Mouse (Mus musculus) MEL (cell line): ENCODE data around the gene Pde1c. TPM values are rescaled to one million over a fixed set of nuclear protein-coding genes. Genes with fewer than 3 reads are reported as not detected.

Source experiments
- DNase-seq: peaks from one replicate; pipeline ENCODE4 v3.0.0; 2011; ENCODE audit warnings: low read depth, low spot score
- H3K27ac ChIP-seq: 2 replicates; pipeline ENCODE4 v1.5.1; 2012; ENCODE audit warnings: low read depth, mild to moderate bottlenecking, control low read depth, low read length, moderate library complexity; ENCODE audit not compliant: control insufficient read depth
- H3K27me3 ChIP-seq, 2 experiments: fragments of 150-350 bp in 1 of 2; sonication (generic) in 1 of 2; 2 replicates each; pipeline ENCODE4 v1.6.1; 2012; ENCODE audit warnings: low read length in 2 of 2, mild to moderate bottlenecking in 2 of 2, improper control_type of control experiment in 1 of 2, moderate library complexity in 1 of 2; ENCODE audit not compliant: insufficient read depth in 2 of 2, control insufficient read depth in 1 of 2
- H3K36me3 ChIP-seq, 2 experiments: 2 replicates each; pipeline ENCODE4 v1.6.1; 2012 to 2014; ENCODE audit warnings: low read length in 2 of 2, improper control_type of control experiment in 1 of 2, inconsistent platforms in 1 of 2, mild to moderate bottlenecking in 1 of 2; ENCODE audit not compliant: insufficient read depth in 2 of 2, control insufficient read depth in 1 of 2
- H3K4me1 ChIP-seq, 2 experiments: fragments of 150-350 bp in 1 of 2; sonication (generic) in 1 of 2; 2 replicates each; pipeline ENCODE4 v1.6.1; 2012; ENCODE audit warnings: low read length in 2 of 2, improper control_type of control experiment in 1 of 2, mild to moderate bottlenecking in 1 of 2; ENCODE audit not compliant: insufficient read depth in 2 of 2, control insufficient read depth in 1 of 2
- H3K4me3 ChIP-seq, 2 experiments: fragments of 150-350 bp in 1 of 2; sonication (generic) in 1 of 2; 2 replicates each; pipeline ENCODE4 v1.5.1; 2012; ENCODE audit warnings: low read depth in 2 of 2, low read length in 2 of 2, mild to moderate bottlenecking in 2 of 2, moderate library complexity in 2 of 2, control low read depth in 1 of 2, improper control_type of control experiment in 1 of 2; ENCODE audit not compliant: control insufficient read depth in 1 of 2, insufficient read depth in 1 of 2
- H3K79me2 ChIP-seq: 2 replicates; pipeline ENCODE4 v1.6.1; 2012; ENCODE audit warnings: mild to moderate bottlenecking, low read length, moderate library complexity; ENCODE audit not compliant: control insufficient read depth, poor library complexity, insufficient read depth
- H3K9ac ChIP-seq: 2 replicates; pipeline ENCODE4 v1.6.1; 2012; ENCODE audit warnings: low read depth, mild to moderate bottlenecking, control low read depth, low read length, moderate library complexity; ENCODE audit not compliant: control insufficient read depth, poor library complexity, severe bottlenecking
- H3K9me3 ChIP-seq: fragments of 150-350 bp; sonication (generic); replicated peaks from 2 replicates; pipeline ENCODE4 v1.6.1; 2012; ENCODE audit warnings: mild to moderate bottlenecking, low read length, improper control_type of control experiment, moderate library complexity; ENCODE audit not compliant: insufficient read depth
- CTCF ChIP-seq, 3 experiments: IDR thresholded peaks in 2 of 3; conservative IDR thresholded peaks in 1 of 3; 2 replicates each; pipeline ENCODE4 v1.5.1; 2011 to 2012; ENCODE audit warnings: low read length in 3 of 3, low read depth in 2 of 3, mild to moderate bottlenecking in 2 of 3, improper control_type of control experiment in 1 of 3, inconsistent platforms in 1 of 3, mixed read lengths in 1 of 3, moderate library complexity in 1 of 3; ENCODE audit not compliant: control insufficient read depth in 1 of 3, insufficient read depth in 1 of 3, poor library complexity in 1 of 3, severe bottlenecking in 1 of 3
- EP300 ChIP-seq, 2 experiments: IDR thresholded peaks; 2 replicates each; pipeline ENCODE4 v1.6.1; 2011; ENCODE audit warnings: improper control_type of control experiment in 2 of 2, low read length in 2 of 2, low read depth in 1 of 2, mild to moderate bottlenecking in 1 of 2
- GABPA ChIP-seq: IDR thresholded peaks from 2 replicates; pipeline ENCODE4 v1.6.1; 2012; ENCODE audit warnings: low read depth, mild to moderate bottlenecking, inconsistent platforms, low read length, improper control_type of control experiment, moderate library complexity
- HCFC1 ChIP-seq: IDR thresholded peaks from 2 replicates; pipeline ENCODE4 v1.6.1; 2012; ENCODE audit warnings: low read depth, mild to moderate bottlenecking, inconsistent platforms, low read length, improper control_type of control experiment, moderate library complexity
- MYB ChIP-seq: IDR thresholded peaks from 2 replicates; pipeline ENCODE4 v1.6.1; 2011; ENCODE audit warnings: mild to moderate bottlenecking, low read depth, low read length, improper control_type of control experiment
- MYC ChIP-seq: IDR thresholded peaks from 2 replicates; pipeline ENCODE4 v1.6.1; 2011; ENCODE audit warnings: low read depth, mild to moderate bottlenecking, low read length, improper control_type of control experiment, moderate library complexity
- NELFE ChIP-seq: IDR thresholded peaks from 2 replicates; pipeline ENCODE4 v1.6.1; 2011; ENCODE audit warnings: low read depth, low read length, improper control_type of control experiment
- NRF1 ChIP-seq: IDR thresholded peaks from 2 replicates; pipeline ENCODE4 v1.6.1; 2014; ENCODE audit warnings: low read depth, mild to moderate bottlenecking, inconsistent platforms, low read length, improper control_type of control experiment, moderate library complexity; ENCODE audit not compliant: poor library complexity, insufficient read depth, severe bottlenecking
- POLR2A ChIP-seq, 2 experiments: IDR thresholded peaks; 2 replicates each; pipeline ENCODE4 v1.6.1; 2011 to 2012; ENCODE audit warnings: low read length in 2 of 2, mild to moderate bottlenecking in 2 of 2, control low read depth in 1 of 2, improper control_type of control experiment in 1 of 2, low read depth in 1 of 2, moderate library complexity in 1 of 2; ENCODE audit not compliant: control insufficient read depth in 1 of 2, insufficient read depth in 1 of 2, poor library complexity in 1 of 2
- RAD21 ChIP-seq: IDR thresholded peaks from 2 replicates; pipeline ENCODE4 v1.6.1; 2011; ENCODE audit warnings: mild to moderate bottlenecking, low read depth, low read length, improper control_type of control experiment
- RCOR1 ChIP-seq: IDR thresholded peaks from 2 replicates; pipeline ENCODE4 v1.6.1; 2012; ENCODE audit warnings: low read depth, mild to moderate bottlenecking, inconsistent platforms, low read length, improper control_type of control experiment
- SMC3 ChIP-seq: IDR thresholded peaks from 2 replicates; pipeline ENCODE4 v1.6.1; 2011; ENCODE audit warnings: low read depth, low read length, improper control_type of control experiment
- TAL1 ChIP-seq: IDR thresholded peaks from 2 replicates; pipeline ENCODE4 v1.6.1; 2012; ENCODE audit warnings: mild to moderate bottlenecking, inconsistent platforms, low read length, moderate library complexity, mixed read lengths
- UBTF ChIP-seq: IDR thresholded peaks from 2 replicates; pipeline ENCODE4 v1.6.1; 2012; ENCODE audit warnings: low read depth, mild to moderate bottlenecking, inconsistent platforms, low read length, improper control_type of control experiment, moderate library complexity, borderline replicate concordance; ENCODE audit not compliant: insufficient read depth
- polyA plus RNA-seq, 2 experiments: library from polyadenylated mRNA; stranded (reverse) in 1 of 2; unstranded in 1 of 2; fragments of >175 nt in 1 of 2; fragments of >200 nt in 1 of 2; gene quantifications; 2 replicates each; pipeline versions ENCODE4 v1.2.1 to v1.2.4; 2012; ENCODE audit warnings: low replicate concordance in 2 of 2, low read depth in 1 of 2; ENCODE audit not compliant: insufficient read length in 2 of 2, insufficient read depth in 1 of 2, missing spikeins in 1 of 2
- total RNA-seq: library from RNA; depleted of rRNA; stranded (reverse); fragments of 300-350 nt; gene quantifications from 2 replicates; pipeline ENCODE4 v1.2.3, GENCODE M21; 2012

Gene Pde1c
- total and polyA plus RNA-seq, 3 experiments, result not detected

DNA sequence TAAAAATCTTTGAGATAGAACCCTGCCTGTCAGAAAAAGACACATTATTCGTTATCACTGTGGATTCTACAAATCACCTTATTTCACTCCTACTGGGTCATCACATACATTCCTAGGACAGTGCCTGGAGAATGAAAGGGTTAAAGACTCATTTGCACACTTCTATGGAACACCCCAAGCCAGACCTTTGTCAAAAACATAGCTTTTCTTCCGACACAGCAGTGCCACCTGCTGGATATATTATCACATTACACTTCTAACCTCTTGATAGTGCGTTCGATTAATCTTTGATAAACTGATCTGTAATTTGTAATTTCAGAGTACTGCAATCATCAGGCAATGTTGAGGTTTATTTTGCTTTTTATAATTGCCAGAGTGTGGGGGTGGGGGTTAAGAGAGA, 519.8 kb downstream of the Pde1c start:
- no peaks in the 10 kb centered on the region for H3K27me3 ChIP-seq
- H3K4me3 ChIP-seq, result no peak overlapping the region
- H3K27ac ChIP-seq, result no peak overlapping the region
- no peaks in the 10 kb centered on the region for H3K79me2 ChIP-seq
- no peak overlapping the region for H3K9ac ChIP-seq
- no peak for TF ChIP-seq UBTF
- peak in 2 of 3 experiments; percentile 42 to 54; a peak in 4 of 6 replicates for TF ChIP-seq CTCF (IDR thresholded peaks at IDR 0.05 in 2 of 3, conservative IDR thresholded peaks at IDR 0.05 in 1 of 3; ENCODE audit: control insufficient read depth in 1 of 3, insufficient read depth in 1 of 3, low read depth in 2 of 3, low read length in 3 of 3, poor library complexity in 1 of 3, severe bottlenecking in 1 of 3)
- TF ChIP-seq RAD21, result peak; percentile 49
- peak; percentile 36 for TF ChIP-seq SMC3
- H3K9me3 ChIP-seq, result no peaks in the 10 kb centered on the region
- H3K36me3 ChIP-seq, result no peaks in the 10 kb centered on the region
- peak; percentile 27 for DNase-seq
- H3K4me1 ChIP-seq, result no peaks in the 10 kb centered on the region

DNA sequence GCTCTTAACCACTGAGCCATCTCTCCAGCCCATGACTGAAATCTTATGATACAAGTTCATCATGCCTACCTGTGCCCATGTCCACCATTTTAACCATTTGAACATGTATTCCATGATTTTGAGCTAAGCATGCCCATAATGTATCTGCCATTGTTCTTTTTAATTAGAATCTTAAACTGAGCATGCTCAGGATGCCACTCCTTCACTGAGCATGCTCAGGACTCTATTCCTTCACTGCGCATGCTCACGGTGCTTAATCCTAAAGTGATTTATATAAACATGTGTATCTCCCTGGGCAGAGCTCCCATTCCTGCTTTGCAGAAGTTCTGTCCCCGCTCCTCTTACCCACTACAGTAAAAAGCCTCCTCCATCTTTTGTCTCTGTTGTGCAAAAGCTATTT, 520.3 kb downstream of the Pde1c start:
- Histone ChIP-seq H3K4me1 (no peaks in the 10 kb centered on the region), H3K27me3 (no peaks in the 10 kb centered on the region), H3K9ac (no peak overlapping the region), H3K9me3 (no peaks in the 10 kb centered on the region), H3K79me2 (no peaks in the 10 kb centered on the region), H3K27ac (no peak overlapping the region), H3K4me3 (no peak overlapping the region), H3K36me3 (no peaks in the 10 kb centered on the region)
- TF ChIP-seq RCOR1 (no peak), NRF1 (0 out of 2 replicates have a peak, but pooled peaks have one; percentile 7)
- no peak for DNase-seq

DNA sequence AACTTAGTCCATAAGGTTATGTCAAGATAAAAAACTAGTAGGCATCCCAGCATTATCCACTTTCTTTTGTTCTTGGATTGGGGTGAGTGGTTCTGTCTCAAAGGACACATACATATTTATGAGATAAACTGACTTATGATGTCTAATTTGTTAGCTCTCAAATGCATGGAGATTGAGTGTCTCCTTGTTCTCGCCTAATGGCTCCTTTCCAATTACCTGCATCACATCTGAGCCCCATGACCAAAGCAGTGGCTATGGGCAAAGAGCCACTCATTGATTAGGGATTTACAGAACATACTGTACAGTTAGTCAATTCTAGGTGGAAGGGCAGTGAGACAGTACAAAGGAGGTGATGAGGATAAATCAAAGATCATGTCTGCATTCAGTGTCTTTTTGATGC, 524.2 kb downstream of the Pde1c start:
- Histone ChIP-seq H3K9me3 (no peaks in the 10 kb centered on the region), H3K4me3 (no peak overlapping the region), H3K36me3 (no peaks in the 10 kb centered on the region), H3K27me3 (no peaks in the 10 kb centered on the region), H3K79me2 (no peaks in the 10 kb centered on the region), H3K9ac (no peak overlapping the region), H3K27ac (no peak overlapping the region), H3K4me1 (no peaks in the 10 kb centered on the region)
- no peak for DNase-seq
- no peak for TF ChIP-seq HCFC1
- TF ChIP-seq POLR2A (IDR thresholded peaks at IDR 0.05; ENCODE audit: control insufficient read depth in 1 of 2, insufficient read depth in 1 of 2, low read depth in 1 of 2, low read length in 2 of 2, poor library complexity in 1 of 2), result no peak
- no peak for TF ChIP-seq RCOR1
- TF ChIP-seq RAD21, result no peak
- TF ChIP-seq MYC, result no peak
- TF ChIP-seq MYB, result no peak
- TF ChIP-seq NELFE, result no peak
- no peak for TF ChIP-seq GABPA
- TF ChIP-seq EP300 (IDR thresholded peaks at IDR 0.05; ENCODE audit: low read depth in 1 of 2, low read length in 2 of 2), result no peak
- no peak for TF ChIP-seq TAL1
